Mouse (Mus musculus) intestine, embryonic 14.5 days (tissue): ENCODE measurements at regions not wholly inside any gene's neighbourhood (a gene's known extent, or its start where the extent isn't known, plus 50 kb on each side); places are given as distances from the start of the nearest gene placed in this dataset.

ENCODE experiments used
- ATAC-seq: fragments of 200-750 bp; cut with Nextera tagmentation; replicated peaks from 2 replicates; pipeline ENCODE4 v1.8.0; 2017; ENCODE audit warnings: low read depth, moderate number of reproducible peaks, moderate TSS enrichment, moderate library complexity; ENCODE audit not compliant: low FRiP score, low TSS enrichment
- DNase-seq: peaks from one replicate; pipeline ENCODE4 v3.0.0-alpha.2; 2018; ENCODE audit warnings: low spot score
- H3K27ac ChIP-seq: fragments of 300-500 bp; sonication (generic); 2 replicates; pipeline ENCODE4 v1.5.1; 2014; ENCODE audit warnings: low read depth, mild to moderate bottlenecking, control low read depth
- H3K27me3 ChIP-seq: fragments of 300-500 bp; sonication (generic); replicated peaks from 2 replicates; pipeline ENCODE4 v1.6.1; 2014; ENCODE audit warnings: low read length, control low read depth; ENCODE audit not compliant: control insufficient read depth, insufficient read depth
- H3K36me3 ChIP-seq: fragments of 300-500 bp; sonication (generic); 2 replicates; pipeline ENCODE4 v1.6.1; 2014; ENCODE audit warnings: low read length, control low read depth; ENCODE audit not compliant: control insufficient read depth, insufficient read depth
- H3K4me1 ChIP-seq: fragments of 300-500 bp; sonication (generic); replicated peaks from 2 replicates; pipeline ENCODE4 v1.6.1; 2014; ENCODE audit warnings: low read length, control low read depth, mixed read lengths; ENCODE audit not compliant: control insufficient read depth, insufficient read depth
- H3K4me2 ChIP-seq: fragments of 300-500 bp; sonication (generic); 2 replicates; pipeline ENCODE4 v1.6.1; 2014; ENCODE audit warnings: low read length
- H3K4me3 ChIP-seq: fragments of 300-500 bp; sonication (generic); 2 replicates; pipeline ENCODE4 v1.5.1; 2014; ENCODE audit warnings: low read depth, low read length, control low read depth, mixed read lengths
- H3K9ac ChIP-seq: fragments of 300-500 bp; sonication (generic); 2 replicates; pipeline ENCODE4 v1.6.1; 2014; ENCODE audit warnings: mild to moderate bottlenecking, low read length
- H3K9me3 ChIP-seq: fragments of 300-500 bp; sonication (generic); 2 replicates; pipeline ENCODE4 v1.6.1; 2016; ENCODE audit warnings: low read length, control low read depth; ENCODE audit not compliant: control insufficient read depth
- WGBS: fragments of 180-500 bp; shearing (Covaris S2); extraction: QIAGEN DNeasy Blood & Tissue Kit; methylation state at CpG from one replicate; pipeline ENCODE4 v1.1.7; 2014; 5-methylcytosine and 5-hydroxymethylcytosine counted together

- WGBS, result 87% methylated on average over 5 of the region's 5 CpGs
- Histone ChIP-seq H3K27ac (no peak overlapping the region), H3K27me3 (no peaks in the 10 kb centered on the region)
Observed at GRCm38 (mm10) chr14:76911271-76911670, 125.3 kb upstream of the Ccdc122 start.

GRCm38 (mm10) chr14:76910186-76910585, 126.4 kb upstream of the Ccdc122 start:
- ATAC-seq (no peak), DNase-seq (no peak)
- H3K27me3 ChIP-seq, result no peaks in the 10 kb centered on the region
- H3K9ac ChIP-seq, result no peak overlapping the region
- H3K4me3 ChIP-seq, result no peak overlapping the region
- H3K27ac ChIP-seq, result no peak overlapping the region
- peaks cover 15% of the 10 kb centered on the region for H3K4me1 ChIP-seq
- 90% methylated on average over 5 of the region's 5 CpGs for WGBS
- H3K4me2 ChIP-seq, result no peak overlapping the region
- H3K9me3 ChIP-seq, result no peaks in the 10 kb centered on the region
- H3K36me3 ChIP-seq, result no peaks in the 10 kb centered on the region

More at GRCm38 (mm10) chr14:76911271-76911670, 125.3 kb upstream of the Ccdc122 start:
- no peaks in the 10 kb centered on the region for H3K9me3 ChIP-seq
- ATAC-seq, result no peak
- H3K36me3 ChIP-seq, result no peaks in the 10 kb centered on the region
- H3K4me1 ChIP-seq, result peaks cover 15% of the 10 kb centered on the region
- no peak overlapping the region for H3K9ac ChIP-seq
- DNase-seq, result no peak
- H3K4me3 ChIP-seq, result no peak overlapping the region
- no peak overlapping the region for H3K4me2 ChIP-seq

GRCm38 (mm10) chr14:76907941-76908340, 128.6 kb upstream of the Ccdc122 start:
- Histone ChIP-seq H3K9me3 (no peaks in the 10 kb centered on the region), H3K4me2 (no peak overlapping the region), H3K36me3 (no peaks in the 10 kb centered on the region), H3K4me3 (no peak overlapping the region), H3K9ac (no peak overlapping the region), H3K27me3 (no peaks in the 10 kb centered on the region), H3K4me1 (peaks cover 12% of the 10 kb centered on the region), H3K27ac (no peak overlapping the region)
- no peak for DNase-seq
- WGBS, result 65% methylated on average over 5 of the region's 5 CpGs
- no peak for ATAC-seq

- no peak overlapping the region for H3K4me3 ChIP-seq
Observed at GRCm38 (mm10) chr14:76902962-76903757, 133.4 kb upstream of the Ccdc122 start.

GRCm38 (mm10) chr14:76901490-76901889, 135.1 kb upstream of the Ccdc122 start:
- Histone ChIP-seq H3K4me1 (no peaks in the 10 kb centered on the region; the same call in 1 of the 2 replicates), H3K27me3 (no peaks in the 10 kb centered on the region), H3K36me3 (no peaks in the 10 kb centered on the region), H3K27ac (no peak overlapping the region), H3K9ac (no peak overlapping the region), H3K4me2 (no peak overlapping the region), H3K4me3 (no peak overlapping the region), H3K9me3 (no peaks in the 10 kb centered on the region)
- no peak for ATAC-seq
- DNase-seq, result no peak
- 90% methylated on average over 3 of the region's 3 CpGs for WGBS

More at GRCm38 (mm10) chr14:76902962-76903757, 133.4 kb upstream of the Ccdc122 start:
- Histone ChIP-seq H3K9ac (no peak overlapping the region), H3K27ac (no peak overlapping the region), H3K27me3 (no peaks in the 10 kb centered on the region), H3K9me3 (no peaks in the 10 kb centered on the region), H3K4me1 (no peaks in the 10 kb centered on the region; the same call in 1 of the 2 replicates), H3K36me3 (no peaks in the 10 kb centered on the region), H3K4me2 (no peak overlapping the region)
- no peak for DNase-seq
- 70% methylated on average over 1 of the region's 1 CpGs for WGBS
- ATAC-seq, result no peak

GRCm38 (mm10) chr14:76899331-76899730, 137.2 kb upstream of the Ccdc122 start:
- no peak overlapping the region for H3K27ac ChIP-seq
- no peaks in the 10 kb centered on the region for H3K27me3 ChIP-seq
- no peak overlapping the region for H3K4me2 ChIP-seq
- WGBS, result 27% methylated on average over 3 of the region's 3 CpGs
- H3K9ac ChIP-seq, result no peak overlapping the region
- no peaks in the 10 kb centered on the region for H3K36me3 ChIP-seq
- no peaks in the 10 kb centered on the region for H3K9me3 ChIP-seq
- ATAC-seq (no peak), DNase-seq (no peak)
- H3K4me3 ChIP-seq, result no peak overlapping the region
- H3K4me1 ChIP-seq, result no peaks in the 10 kb centered on the region; the same call in 1 of the 2 replicates

GRCm38 (mm10) chr14:76887708-76888107, 148.9 kb upstream of the Ccdc122 start:
- no peak overlapping the region for H3K27ac ChIP-seq
- H3K4me1 ChIP-seq, result peaks cover 8% of the 10 kb centered on the region
- no peak overlapping the region for H3K4me2 ChIP-seq
- H3K36me3 ChIP-seq, result no peaks in the 10 kb centered on the region
- DNase-seq, result no peak
- 68% methylated on average over 3 of the region's 3 CpGs for WGBS
- H3K4me3 ChIP-seq, result no peak overlapping the region
- ATAC-seq, result no peak
- H3K27me3 ChIP-seq, result no peaks in the 10 kb centered on the region
- no peak overlapping the region for H3K9ac ChIP-seq
- H3K9me3 ChIP-seq, result no peaks in the 10 kb centered on the region

GRCm38 (mm10) chr14:76887201-76887600, 149.4 kb upstream of the Ccdc122 start:
- Histone ChIP-seq H3K4me1 (peaks cover 13% of the 10 kb centered on the region), H3K36me3 (no peaks in the 10 kb centered on the region), H3K27ac (no peak overlapping the region), H3K27me3 (no peaks in the 10 kb centered on the region), H3K4me3 (no peak overlapping the region), H3K9me3 (no peaks in the 10 kb centered on the region), H3K9ac (no peak overlapping the region), H3K4me2 (no peak overlapping the region)
- ATAC-seq (no peak), DNase-seq (no peak)
- WGBS, result 44% methylated on average over 3 of the region's 3 CpGs

GRCm38 (mm10) chr14:76883231-76883651, 153.3 kb upstream of the Ccdc122 start:
- 60% methylated on average over 3 of the region's 3 CpGs for WGBS

More at GRCm38 (mm10) chr14:76883231-76883651, 153.3 kb upstream of the Ccdc122 start:
- no peak for ATAC-seq
- Histone ChIP-seq H3K4me2 (no peak overlapping the region), H3K27me3 (no peaks in the 10 kb centered on the region), H3K9ac (no peak overlapping the region), H3K27ac (no peak overlapping the region), H3K36me3 (no peaks in the 10 kb centered on the region), H3K9me3 (no peaks in the 10 kb centered on the region), H3K4me3 (no peak overlapping the region), H3K4me1 (peaks cover 13% of the 10 kb centered on the region)
- no peak for DNase-seq
